Mouse (Mus musculus) heart, embryonic 12.5 days (tissue): ENCODE data around the gene Ube2q1. TPM values are rescaled to one million over a fixed set of nuclear protein-coding genes. Genes with fewer than 3 reads are reported as not detected.

ENCODE experiments used
- ATAC-seq: fragments of 200-750 bp; cut with Nextera tagmentation; 2 replicates; pipeline ENCODE4 v1.8.0; 2017; ENCODE audit warnings: moderate TSS enrichment, moderate library complexity; ENCODE audit not compliant: insufficient number of reproducible peaks, low FRiP score
- H3K27ac ChIP-seq: fragments of 300-500 bp; sonication (generic); 2 replicates; pipeline ENCODE4 v1.5.1; 2016; ENCODE audit warnings: mild to moderate bottlenecking, moderate library complexity; ENCODE audit not compliant: poor library complexity, severe bottlenecking
- H3K27me3 ChIP-seq: fragments of 300-500 bp; sonication (generic); replicated peaks from 2 replicates; pipeline ENCODE4 v1.6.1; 2016; ENCODE audit warnings: mild to moderate bottlenecking, moderate library complexity
- H3K36me3 ChIP-seq: fragments of 300-500 bp; sonication (generic); 2 replicates; pipeline ENCODE4 v1.6.1; 2016; ENCODE audit warnings: mild to moderate bottlenecking, moderate library complexity
- H3K4me1 ChIP-seq: fragments of 300-500 bp; sonication (generic); replicated peaks from 2 replicates; pipeline ENCODE4 v1.6.1; 2016; ENCODE audit warnings: mild to moderate bottlenecking
- H3K4me2 ChIP-seq: fragments of 300-500 bp; sonication (generic); 2 replicates; pipeline ENCODE4 v1.6.1; 2016; ENCODE audit warnings: mild to moderate bottlenecking, moderate library complexity
- H3K4me3 ChIP-seq: fragments of 300-500 bp; sonication (generic); 2 replicates; pipeline ENCODE4 v1.5.1; 2016; ENCODE audit warnings: mild to moderate bottlenecking
- H3K9ac ChIP-seq: fragments of 300-500 bp; sonication (generic); 2 replicates; pipeline ENCODE4 v1.6.1; 2016; ENCODE audit warnings: mild to moderate bottlenecking, moderate library complexity
- H3K9me3 ChIP-seq: fragments of 300-500 bp; sonication (generic); replicated peaks from 2 replicates; pipeline ENCODE4 v1.6.1; 2016; ENCODE audit warnings: mild to moderate bottlenecking, moderate library complexity
- WGBS: fragments of 180-500 bp; shearing (Covaris S2); methylation state at CpG from one replicate; pipeline ENCODE4 v1.1.7; 2016; 5-methylcytosine and 5-hydroxymethylcytosine counted together
- polyA plus RNA-seq: library from polyadenylated mRNA; unstranded; fragments of >200 nt; fragmentation: Nextera tagmentation; extraction: Ambion mirVana; gene quantifications from 2 replicates; pipeline ENCODE4 v1.2.1, GENCODE M21; 2016

The Ube2q1 gene
- polyA plus RNA-seq, 1 experiment from 2014 or later, result 13.4 TPM

DNA sequence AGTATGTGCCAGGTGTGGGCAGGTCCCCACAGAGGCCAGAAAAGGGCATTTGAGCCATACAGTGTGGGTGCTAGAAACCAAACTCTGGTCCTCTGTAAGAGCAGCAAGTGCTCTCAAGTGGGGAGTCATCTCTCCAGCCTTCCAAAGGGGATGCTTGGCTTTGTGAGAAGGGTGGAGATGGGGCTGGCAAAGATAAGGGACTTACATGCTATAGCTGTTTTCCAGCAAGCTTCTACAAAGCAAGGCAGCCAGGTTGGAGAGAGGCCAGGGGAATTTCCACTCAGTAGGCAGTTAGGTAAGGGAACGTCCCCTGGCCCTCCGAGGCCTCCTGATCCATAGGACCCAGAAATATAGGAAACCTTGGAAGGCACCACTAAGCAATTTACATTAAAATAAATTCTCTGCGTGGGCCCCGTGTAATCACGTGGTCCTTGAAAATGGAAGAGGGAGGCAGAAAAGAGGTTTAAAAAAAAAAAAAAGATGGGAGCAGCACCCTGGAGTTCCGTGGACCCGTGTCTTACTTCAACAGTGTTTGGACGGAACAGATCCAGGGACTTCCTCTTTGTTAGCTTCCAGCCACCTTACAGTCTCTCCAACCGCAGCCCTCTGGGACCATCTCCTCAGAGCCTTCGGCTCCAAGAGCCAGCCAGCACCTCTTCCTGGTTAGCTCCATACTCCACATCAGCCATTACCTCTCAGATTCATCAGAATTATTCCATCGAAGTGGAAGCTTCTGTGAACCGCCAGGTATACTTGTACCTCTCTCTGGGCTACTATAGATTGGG is 47.1 kb downstream of the Ube2q1 start:
- H3K4me2 ChIP-seq, result no peak overlapping the region
- WGBS, result 75% methylated on average over 12 of the region's 12 CpGs
- H3K4me1 ChIP-seq, result peaks cover 9% of the 10 kb centered on the region
- no peaks in the 10 kb centered on the region for H3K9me3 ChIP-seq
- H3K36me3 ChIP-seq, result no peaks in the 10 kb centered on the region
- H3K27ac ChIP-seq, result no peak overlapping the region
- H3K4me3 ChIP-seq, result no peak overlapping the region
- no peak overlapping the region for H3K9ac ChIP-seq
- 0 out of 2 replicates have a peak, but pooled peaks have one; percentile 11 for ATAC-seq
- H3K27me3 ChIP-seq, result no peaks in the 10 kb centered on the region; the same call in 1 of the 2 replicates

DNA sequence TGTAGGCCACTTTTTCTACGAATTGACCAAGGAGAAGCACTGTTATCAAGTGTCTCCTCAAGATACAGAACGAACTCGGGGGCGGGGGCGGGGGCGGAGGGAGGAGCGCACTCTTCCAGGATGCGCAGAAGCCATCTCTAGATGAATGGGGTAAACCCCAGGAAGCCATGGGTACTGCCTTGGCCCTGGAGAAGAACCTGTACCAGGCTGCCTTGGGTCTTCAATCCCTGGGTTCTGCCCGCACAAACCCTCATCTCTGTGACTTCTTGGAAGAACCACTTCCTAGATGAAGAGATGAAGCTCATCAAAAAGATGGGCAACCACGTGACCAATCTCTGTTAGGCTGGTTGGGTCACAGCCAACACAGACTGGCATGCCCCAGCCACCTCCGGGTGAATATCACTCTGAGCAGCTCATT is 47.7 kb downstream of the Ube2q1 start:
- Histone ChIP-seq H3K4me1 (peaks cover 9% of the 10 kb centered on the region), H3K36me3 (no peaks in the 10 kb centered on the region), H3K9ac (no peak overlapping the region), H3K4me2 (no peak overlapping the region), H3K4me3 (no peak overlapping the region), H3K27me3 (no peaks in the 10 kb centered on the region; the same call in 1 of the 2 replicates), H3K9me3 (no peaks in the 10 kb centered on the region), H3K27ac (no peak overlapping the region)
- 76% methylated on average over 11 of the region's 11 CpGs for WGBS
- ATAC-seq, result no peak

DNA sequence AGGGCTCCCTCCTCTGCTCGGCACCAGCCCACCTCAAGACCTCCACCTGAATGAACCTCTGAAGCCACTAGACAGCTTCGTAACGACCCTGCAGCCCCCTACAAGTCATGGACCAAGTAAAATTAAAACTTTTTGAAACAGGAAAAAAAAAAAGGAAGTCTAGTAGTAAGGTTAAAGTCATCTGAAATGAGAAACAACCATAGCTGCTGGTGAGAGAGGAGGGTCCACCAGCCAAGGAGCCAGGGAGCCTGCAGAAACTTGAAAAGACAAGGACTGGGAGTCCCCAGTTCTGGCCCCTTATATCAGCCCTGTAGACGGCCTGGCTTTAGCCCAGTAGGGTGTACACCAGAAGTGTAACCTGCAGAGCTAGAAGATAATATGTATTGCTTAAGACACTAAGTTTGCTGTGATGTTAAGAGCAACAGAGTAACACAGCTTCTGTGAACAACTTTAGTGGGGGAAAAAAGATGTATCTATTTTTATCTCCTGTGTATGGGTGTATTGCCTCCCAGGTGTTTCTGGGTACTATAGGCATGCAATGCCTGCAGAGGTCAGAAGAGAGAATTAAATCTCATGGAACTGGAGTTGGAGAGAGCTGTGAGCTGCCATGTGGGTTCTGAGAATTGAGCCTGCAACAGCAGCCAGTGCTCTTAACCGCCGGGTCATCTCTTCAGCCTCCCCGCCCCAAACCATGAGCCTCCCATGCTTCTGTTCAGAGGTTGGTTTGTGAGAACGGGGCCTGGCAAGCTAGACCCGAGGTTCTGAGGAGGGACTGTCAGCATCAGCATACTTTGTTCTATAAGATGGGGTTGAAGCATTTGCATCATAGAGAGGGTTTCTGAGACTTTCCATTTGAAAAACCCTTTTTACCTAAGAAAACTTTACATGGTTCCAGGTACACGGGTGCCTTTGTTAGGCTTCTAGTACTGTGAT is 48.4 kb downstream of the Ube2q1 start:
- no peak overlapping the region for H3K4me2 ChIP-seq
- H3K4me3 ChIP-seq, result no peak overlapping the region
- H3K4me1 ChIP-seq, result peaks cover 9% of the 10 kb centered on the region
- no peak overlapping the region for H3K9ac ChIP-seq
- WGBS, result 73% methylated on average over 10 of the region's 10 CpGs
- no peaks in the 10 kb centered on the region; the same call in 1 of the 2 replicates for H3K27me3 ChIP-seq
- H3K9me3 ChIP-seq, result no peaks in the 10 kb centered on the region
- no peaks in the 10 kb centered on the region for H3K36me3 ChIP-seq
- H3K27ac ChIP-seq, result no peak overlapping the region
- ATAC-seq, result no peak

DNA sequence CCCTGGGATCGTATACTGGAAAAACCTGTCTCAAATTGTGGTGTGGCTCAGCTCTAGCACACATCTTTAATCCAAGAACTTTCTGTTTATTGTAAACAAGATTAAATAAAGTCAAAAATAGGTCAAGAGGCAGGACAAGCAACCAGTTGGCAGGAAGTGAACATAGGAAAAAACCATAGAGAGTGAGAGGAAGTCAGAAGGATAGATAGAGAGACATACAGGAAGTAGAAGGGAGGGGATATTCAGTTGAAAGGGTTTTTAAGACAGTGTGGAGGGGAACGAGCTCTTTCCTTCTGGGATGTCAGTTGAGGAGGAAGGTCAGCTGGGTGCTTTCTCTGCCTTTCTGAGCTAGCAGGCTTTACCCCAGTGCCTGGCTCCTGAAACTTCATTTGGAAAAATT is 50.2 kb downstream of the Ube2q1 start:
- Histone ChIP-seq H3K36me3 (no peaks in the 10 kb centered on the region), H3K9ac (no peak overlapping the region), H3K27ac (no peak overlapping the region), H3K9me3 (no peaks in the 10 kb centered on the region), H3K4me1 (peaks cover 9% of the 10 kb centered on the region), H3K27me3 (peaks cover 5% of the 10 kb centered on the region), H3K4me2 (no peak overlapping the region), H3K4me3 (no peak overlapping the region)
- WGBS, result 55% methylated on average over 2 of the region's 2 CpGs
- ATAC-seq, result no peak

DNA sequence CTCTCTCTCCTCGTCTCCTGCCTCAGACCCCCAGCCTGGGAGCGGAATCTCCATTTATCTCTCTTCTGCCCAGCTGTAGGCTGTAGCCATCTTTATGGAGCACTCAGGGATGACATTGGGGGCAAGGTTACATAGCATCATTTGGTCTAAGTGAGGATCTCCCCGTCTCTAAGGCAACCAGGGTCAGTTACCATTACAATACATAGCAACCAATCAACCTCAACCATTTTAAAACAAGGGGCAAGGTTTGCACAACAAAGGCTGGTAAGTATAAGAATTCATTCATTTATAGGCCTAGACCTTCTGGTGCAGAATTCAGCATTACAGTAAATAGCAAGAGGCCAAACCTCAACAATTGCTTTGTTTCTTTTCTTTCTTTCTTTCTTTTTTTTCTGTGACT is 52.9 kb downstream of the Ube2q1 start:
- no peak for ATAC-seq
- Histone ChIP-seq H3K4me3 (no peak overlapping the region), H3K4me2 (no peak overlapping the region), H3K36me3 (no peaks in the 10 kb centered on the region), H3K4me1 (no peaks in the 10 kb centered on the region), H3K27me3 (peaks cover 30% of the 10 kb centered on the region), H3K9me3 (no peaks in the 10 kb centered on the region), H3K27ac (no peak overlapping the region), H3K9ac (no peak overlapping the region)
- WGBS, result 61% methylated on average over 3 of the region's 3 CpGs

DNA sequence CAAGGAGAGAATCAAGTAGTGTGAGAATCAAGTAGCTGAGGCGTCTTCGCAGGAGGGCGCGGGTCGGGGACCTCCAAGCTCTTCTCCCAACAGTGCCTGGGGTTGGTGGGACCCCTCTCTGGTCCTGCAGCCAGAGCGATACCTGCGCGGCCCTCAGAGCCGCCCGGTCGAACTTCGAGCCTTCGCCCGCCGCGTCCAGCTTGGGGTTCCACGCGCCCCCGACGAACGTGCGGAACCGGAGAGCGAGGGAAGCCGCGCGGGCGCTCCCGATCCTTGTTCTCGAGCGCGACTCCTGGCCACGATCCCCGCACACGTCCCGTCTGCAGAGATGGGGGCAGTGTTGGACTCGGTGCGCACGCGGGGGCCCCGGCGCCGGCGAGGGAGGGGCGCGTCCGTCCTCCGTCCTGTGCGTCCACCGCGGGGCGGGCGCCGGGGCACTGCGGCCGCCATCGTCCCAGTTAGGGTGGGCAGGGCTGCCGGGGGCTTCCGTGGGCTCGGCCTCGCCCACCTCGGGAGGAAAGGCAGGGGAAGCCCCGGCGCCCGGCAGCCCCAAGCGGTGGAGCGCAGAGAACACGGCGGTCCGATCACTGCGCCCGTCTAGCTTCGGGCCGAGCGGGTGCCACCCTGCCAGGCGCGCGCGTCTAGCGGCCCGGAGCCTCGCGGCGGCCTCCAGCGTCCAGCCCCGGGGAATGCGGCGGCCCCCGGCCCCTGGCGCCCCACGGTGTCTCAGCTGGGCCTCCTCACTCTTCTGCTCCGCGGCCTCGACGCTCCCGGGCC is 57.6 kb downstream of the Ube2q1 start, which contains the start of gene She:
She (plus strand) TSS at position 556 of the 777 bp plus-strand sequence.
- peak within 1 kb of the TSS; percentile 62 for H3K4me3 ChIP-seq
- peak; percentile 66 for ATAC-seq
- H3K9me3 ChIP-seq, result no peaks in the 10 kb centered on the region
- H3K27me3 ChIP-seq, result peaks cover 59% of the 10 kb centered on the region
- peaks cover 5% of the 10 kb centered on the region; the same call in 1 of the 2 replicates for H3K4me1 ChIP-seq
- H3K36me3 ChIP-seq, result 0 out of 2 replicates have a peak, but pooled peaks cover 3% of the 10 kb centered on the region
- peak within 1 kb of the TSS; percentile 61 for H3K27ac ChIP-seq
- WGBS, result 2% methylated on average over 83 of the region's 96 CpGs
- peak within 1 kb of the TSS; percentile 81 for H3K4me2 ChIP-seq
- H3K9ac ChIP-seq, result peak within 1 kb of the TSS; percentile 76

Other genes with a start within 250 kb of the Ube2q1 start
- gene Adar, start 58.6 kb upstream of the Ube2q1 start, polyA plus RNA-seq, result 11.6 and 11.7 TPM in 2 replicates
- 0.32 and 0.36 TPM in 2 replicates for gene Chrnb2, start 9.0 kb upstream of the Ube2q1 start, polyA plus RNA-seq
- gene She, start 57.8 kb downstream of the Ube2q1 start, polyA plus RNA-seq, result 9.6 and 10.5 TPM in 2 replicates
- gene Il6ra, start 139.6 kb downstream of the Ube2q1 start, polyA plus RNA-seq, result 0.47 and 0.59 TPM in 2 replicates
- gene Atp8b2, start 189.9 kb downstream of the Ube2q1 start, polyA plus RNA-seq, result 20.0 and 20.8 TPM in 2 replicates
- gene Hax1, start 225.2 kb downstream of the Ube2q1 start, polyA plus RNA-seq, result 79.4 and 85.4 TPM in 2 replicates